Mouse (Mus musculus) mouse trophoblast stem cell (cell line): ENCODE measurements around the gene Igsf3.

Experiments
- in situ Hi-C, 2 experiments: fragments of 300-500 bp; cut with MseI, MboI; formaldehyde crosslinking; loops; 2 replicates in 1 of 2; 3 replicates in 1 of 2; pipeline ENCODE4 v1.15.1; 2025

The Igsf3 gene

DNA sequence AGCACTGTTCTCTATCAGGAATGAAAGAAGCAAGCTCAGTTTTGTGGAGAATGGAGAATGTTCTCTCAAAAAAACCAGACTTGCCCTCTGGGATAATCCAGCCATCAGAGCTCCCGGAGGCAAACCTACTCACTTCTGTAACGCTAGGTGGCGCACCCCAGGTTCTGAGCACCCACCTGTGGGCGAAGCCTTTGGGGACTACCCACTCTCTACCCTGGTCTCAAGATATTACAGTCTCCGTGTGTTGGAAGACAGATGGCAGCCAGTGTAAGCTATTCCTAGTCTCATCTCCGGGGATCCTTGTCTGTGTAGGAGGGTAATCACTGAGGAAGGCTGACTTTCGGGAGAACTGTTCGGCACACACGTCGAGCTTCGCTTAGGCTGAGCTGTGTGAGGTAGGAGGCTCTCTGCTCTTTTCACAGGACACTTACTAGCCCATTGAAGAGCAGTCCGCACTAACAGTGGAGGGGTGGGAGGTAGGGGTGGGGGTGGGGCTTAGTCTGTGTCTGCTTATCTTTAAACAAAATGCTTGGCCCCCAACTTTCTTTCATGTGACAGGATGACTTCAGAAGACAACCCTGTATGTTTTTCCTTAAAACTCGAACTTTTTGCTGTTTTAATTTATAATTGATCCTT, 4.4 kb upstream of the Igsf3 start:
- in situ Hi-C loops, result no loop called here

- in situ Hi-C loops, result no loop called here
Measured at GRCm38 (mm10) chr3:101377256-101378024, 557 bp downstream of the Igsf3 start.

DNA sequence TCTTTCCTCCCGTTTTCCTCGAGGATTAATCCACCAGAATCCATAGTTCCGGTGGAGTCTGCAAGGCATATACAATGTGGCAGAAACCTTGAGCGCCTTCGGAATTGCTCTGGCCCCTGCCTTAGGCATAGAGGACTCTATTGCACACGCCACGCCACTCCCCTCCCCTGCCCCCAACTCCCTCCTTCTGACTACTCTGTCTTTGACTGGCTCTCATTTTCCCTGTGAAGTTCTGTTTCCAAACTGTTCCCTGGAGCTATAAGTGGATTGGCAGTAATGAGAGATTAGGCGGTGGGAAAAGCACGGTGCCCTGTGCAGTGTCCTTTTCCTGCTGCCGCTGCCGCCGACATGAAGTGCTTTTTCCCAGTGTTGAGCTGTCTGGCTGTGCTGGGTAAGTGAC, 1.2 kb downstream of the Igsf3 start:
- in situ Hi-C loops, result no loop called here

DNA sequence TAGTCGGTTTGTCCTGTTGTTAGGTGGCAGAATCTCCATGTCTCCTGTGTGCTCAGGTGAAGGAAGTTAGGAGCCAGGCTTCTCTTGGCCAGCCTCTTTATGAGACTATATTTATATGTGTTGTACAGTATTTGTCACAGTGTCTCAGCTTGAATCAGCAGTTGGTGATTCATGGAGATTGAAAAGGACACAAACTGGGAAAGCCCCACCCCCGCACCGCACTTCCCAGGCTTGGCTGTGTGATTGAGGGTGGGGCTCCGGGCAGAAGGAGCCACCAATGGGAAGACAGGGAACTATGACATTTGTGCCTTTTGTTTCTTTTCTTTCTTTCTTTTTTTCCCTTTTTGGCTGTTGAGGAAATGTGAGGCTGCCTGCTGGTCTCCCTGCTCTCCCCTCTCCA, 2.9 kb downstream of the Igsf3 start:
- in situ Hi-C loops, result no loop called here

DNA sequence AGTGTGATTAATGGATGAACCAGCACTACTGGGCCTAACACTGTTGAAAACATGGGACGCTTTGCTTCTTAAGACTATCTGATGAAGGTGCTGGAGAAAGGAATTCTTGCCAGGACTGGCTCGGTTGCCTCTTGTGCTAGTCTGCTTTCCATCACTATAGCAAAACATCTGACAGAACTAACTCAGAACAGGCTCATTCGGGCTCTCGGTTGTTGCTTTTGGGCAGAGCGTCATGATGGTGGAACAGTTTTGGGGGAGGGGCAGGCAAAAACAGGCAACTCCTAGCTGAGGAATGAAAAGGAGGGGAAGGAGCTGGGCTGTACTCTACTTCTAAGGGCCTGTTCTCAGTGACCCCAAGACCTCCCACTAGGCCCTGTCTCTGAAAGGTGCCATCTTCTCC, 4.8 kb downstream of the Igsf3 start:
- in situ Hi-C loops, result no loop called here

GRCm38 (mm10) chr3:101382751-101383150, 5.9 kb downstream of the Igsf3 start:
- in situ Hi-C loops, result no loop called here

GRCm38 (mm10) chr3:101386430-101387016, 9.6 kb downstream of the Igsf3 start:
- in situ Hi-C loops, result no loop called here

GRCm38 (mm10) chr3:101387849-101388248, 11.0 kb downstream of the Igsf3 start:
- in situ Hi-C loops, result no loop called here

DNA sequence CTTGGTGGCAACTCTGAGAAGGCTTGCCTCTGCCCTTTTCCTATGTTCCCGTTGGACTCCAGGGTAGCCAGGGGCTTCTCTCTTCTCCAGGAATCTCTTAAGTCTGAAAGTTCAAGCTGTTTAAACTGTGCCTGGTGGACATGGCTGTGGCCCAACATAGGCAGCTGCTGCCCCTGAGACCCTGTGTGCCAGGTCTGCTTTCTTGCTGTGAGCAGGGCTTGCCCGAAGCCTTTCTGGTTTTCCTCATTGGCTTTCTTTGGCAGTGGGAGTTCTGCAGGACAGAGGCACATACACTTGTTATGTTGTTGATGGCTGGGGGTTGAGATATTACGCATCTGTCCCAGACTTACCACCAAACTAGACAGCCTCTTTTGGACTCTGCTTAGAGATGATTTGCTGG, 12.7 kb downstream of the Igsf3 start:
- in situ Hi-C loops, result no loop called here

DNA sequence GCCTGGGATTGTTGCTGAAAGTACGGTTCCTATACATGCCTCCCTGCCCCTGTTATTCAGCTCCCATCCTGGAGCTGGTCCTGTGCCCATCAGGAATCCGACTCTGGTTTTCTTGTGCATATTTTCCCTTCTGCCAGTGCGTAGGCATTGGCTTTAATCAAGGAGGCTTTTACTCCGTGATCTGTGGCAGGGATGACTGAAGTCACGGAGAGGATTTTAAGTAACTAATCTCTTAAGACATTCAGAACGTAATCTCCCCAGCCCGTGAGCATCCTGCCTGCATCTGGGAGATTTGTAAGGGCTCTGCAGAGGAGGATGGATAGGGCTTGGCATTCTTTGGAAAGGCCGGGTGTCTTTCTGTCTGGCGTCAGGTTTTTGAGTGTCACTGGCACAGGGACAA, 13.6 kb downstream of the Igsf3 start:
- in situ Hi-C loops, result no loop called here

GRCm38 (mm10) chr3:101391991-101392390, 15.1 kb downstream of the Igsf3 start:
- in situ Hi-C loops, result no loop called here

DNA sequence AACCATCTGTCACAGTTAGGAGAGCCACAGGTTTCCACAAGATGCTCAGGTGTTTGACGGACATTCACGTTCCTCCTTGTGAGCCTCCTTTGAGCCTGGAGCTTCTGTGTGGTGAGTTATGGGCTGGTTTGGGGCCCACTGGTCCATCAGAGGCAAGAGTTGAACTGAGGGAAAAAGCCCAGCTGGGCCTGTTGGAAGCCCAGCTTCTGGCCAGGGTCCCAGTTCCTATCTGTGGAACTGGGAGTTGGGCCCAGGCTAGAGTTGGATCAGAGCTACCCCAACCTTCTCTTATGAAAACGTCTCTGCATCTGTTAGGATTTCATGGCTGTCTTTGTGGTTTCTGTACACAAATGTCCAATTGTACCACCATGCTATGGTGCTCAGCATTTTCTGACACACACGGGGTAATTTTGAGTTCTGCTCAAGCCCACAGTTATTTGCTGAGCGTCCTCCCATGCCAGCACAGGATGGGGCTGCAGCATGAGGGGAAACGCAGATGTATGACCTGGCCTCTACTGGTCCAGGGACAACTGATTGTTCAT, 16.3 kb downstream of the Igsf3 start:
- in situ Hi-C loops, result no loop called here

DNA sequence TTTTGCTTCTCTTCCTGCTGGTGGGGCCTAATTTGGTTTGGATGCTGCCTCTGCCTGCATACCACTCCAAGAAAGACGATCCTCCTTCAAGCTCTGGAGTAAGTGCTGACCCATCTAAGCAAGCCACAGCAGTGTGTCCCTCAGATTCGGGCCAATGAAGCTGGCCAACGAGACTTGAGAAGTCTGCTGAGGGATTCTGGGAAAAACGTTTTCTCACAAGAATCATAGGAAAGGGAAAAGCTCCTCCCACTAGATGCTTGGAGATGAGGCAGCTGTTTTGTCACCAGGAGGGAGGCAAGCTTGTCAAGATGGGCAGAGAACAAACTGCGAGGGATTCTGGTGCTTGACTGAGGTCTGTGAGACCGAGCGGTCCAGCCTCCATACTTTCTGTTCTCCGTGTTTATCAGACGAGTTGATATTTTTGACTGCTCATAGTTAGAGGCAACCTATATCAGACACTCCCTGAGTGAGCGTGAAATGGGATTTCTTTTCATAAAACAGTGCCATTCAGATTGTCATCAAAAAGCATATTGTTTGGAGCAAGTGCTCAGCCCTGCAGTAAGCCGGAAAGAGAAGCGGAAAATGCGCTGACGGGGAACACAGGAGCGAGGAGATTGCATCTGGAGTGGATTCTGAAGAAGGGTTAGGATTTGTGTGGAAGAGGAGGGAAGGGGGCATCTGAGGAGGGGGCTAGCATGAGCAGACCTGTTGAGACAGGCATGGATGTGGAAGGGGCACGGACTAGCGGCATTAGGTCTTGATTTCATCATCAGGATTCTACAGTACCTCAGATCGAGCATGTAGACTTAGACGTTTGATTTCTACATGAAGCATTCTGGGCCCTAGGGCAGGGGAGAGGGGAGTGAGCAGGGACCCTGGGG, 17.0 kb downstream of the Igsf3 start:
- in situ Hi-C loops, result no loop called here

- in situ Hi-C loops, result no loop called here
Measured at GRCm38 (mm10) chr3:101395341-101395740, 18.5 kb downstream of the Igsf3 start.

DNA sequence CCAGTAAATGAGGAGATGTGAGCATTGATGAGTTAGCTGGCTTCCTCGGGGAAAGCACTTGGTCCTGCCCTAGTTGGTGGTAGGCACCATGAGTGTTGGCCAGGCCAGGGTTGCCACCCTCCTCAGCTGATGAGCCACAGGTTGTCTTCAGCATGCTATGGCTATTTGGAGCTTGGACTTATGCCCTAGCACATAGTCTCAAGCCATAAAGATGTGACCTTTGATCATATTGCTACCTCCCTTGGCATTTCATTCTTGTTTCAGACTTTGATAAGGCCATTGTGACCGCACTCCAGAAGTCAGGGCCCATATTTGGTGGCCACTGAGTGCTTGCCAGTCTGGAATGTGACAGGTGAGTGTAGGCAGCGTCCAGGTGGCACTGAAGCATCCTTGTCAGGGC, 19.2 kb downstream of the Igsf3 start:
- in situ Hi-C loops, result no loop called here

DNA sequence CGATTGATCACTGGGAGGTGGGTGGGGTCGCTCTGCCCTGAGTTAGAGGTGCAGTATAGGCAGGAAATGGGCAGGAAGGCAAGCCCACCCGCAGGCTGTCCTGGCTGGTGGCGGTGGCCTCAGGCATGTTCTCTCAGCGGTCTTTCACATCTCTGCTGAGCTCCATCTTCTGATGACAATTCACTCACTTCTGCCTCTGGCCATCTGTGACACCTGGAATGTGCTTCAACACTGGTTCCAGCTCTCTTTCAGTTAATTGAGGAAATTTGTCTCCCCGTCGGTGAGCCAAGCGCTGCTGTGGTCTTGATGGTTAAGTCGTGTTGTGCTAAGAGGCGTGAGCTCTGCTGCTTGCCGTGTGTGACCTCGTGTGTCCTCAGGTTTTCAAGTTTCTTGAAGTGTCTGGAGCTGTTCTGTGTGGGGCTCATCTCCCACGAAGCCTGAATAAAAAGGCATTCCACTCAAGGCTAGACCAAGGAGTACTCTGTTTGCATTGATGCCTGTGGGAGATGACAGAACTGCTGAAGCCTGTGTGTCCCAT, 19.9 kb downstream of the Igsf3 start:
- in situ Hi-C loops, result no loop called here

DNA sequence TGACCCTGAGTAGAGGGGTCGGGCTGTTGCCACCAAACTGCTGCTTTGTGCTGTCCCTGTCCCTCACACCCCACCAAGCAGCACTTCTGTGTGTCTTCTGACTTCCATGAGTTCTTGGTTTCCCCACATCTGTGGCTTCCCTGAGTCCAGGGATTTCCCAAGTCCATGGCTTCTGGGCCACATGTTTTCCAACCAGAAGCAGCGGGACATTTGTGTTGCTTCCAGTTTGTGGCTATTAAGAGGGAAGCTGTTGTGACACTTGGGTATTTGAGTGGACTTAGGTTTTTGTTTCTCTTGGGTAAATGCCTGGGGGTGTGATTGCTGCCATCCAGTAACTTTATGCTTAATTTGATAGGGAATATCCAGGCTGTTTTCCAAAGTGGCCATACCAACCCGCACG, 20.5 kb downstream of the Igsf3 start:
- in situ Hi-C loops, result no loop called here

GRCm38 (mm10) chr3:101398071-101398786, 21.3 kb downstream of the Igsf3 start:
- in situ Hi-C loops, result no loop called here

DNA sequence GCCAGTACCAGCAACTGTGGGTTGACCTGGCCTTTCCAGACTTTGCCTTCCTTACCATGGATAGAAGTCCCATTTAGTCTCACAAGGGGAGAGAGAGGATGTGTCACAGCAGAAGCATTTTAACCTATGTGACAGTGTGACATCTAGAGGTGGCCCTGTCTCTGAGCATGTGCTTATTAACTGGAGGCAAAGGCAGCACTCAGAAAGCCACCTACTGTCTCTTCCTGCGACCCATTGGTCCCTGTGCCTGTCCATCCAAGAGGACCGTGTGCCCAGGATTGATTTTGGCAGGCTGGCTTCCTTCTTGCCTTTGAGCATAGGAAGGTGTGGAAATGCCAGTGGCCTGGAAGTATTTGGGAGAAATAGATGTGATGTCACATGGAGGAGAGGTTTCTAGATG, 22.0 kb downstream of the Igsf3 start:
- in situ Hi-C loops, result no loop called here

GRCm38 (mm10) chr3:101401501-101401900, 24.6 kb downstream of the Igsf3 start:
- in situ Hi-C loops, result no loop called here
